Mouse (Mus musculus) gastrocnemius, postnatal 10 days (tissue): ENCODE results near the gene Chst15. TPM values are rescaled to one million over a fixed set of nuclear protein-coding genes. Genes with fewer than 3 reads are reported as not detected.

Experiments
- DNase-seq: peaks from one replicate; pipeline ENCODE4 v3.0.0; 2021; ENCODE audit warnings: mixed read lengths
- long read RNA-seq, 2 experiments: library from polyadenylated mRNA; stranded (forward); transcript quantifications; one replicate each; pipeline ENCODE4 v2.0.0; 2021
- total RNA-seq, 2 experiments: library from RNA; stranded (reverse); gene quantifications; 2 replicates each; pipeline ENCODE4 v1.2.3; 2021

Gene Chst15
- 10 to 100 TPM in 1 of 2 experiments, 1 to 10 TPM in 1; 8.8 to 10.2 TPM for total RNA-seq
- long read RNA-seq, experiment 1, full-length matches to known transcripts = 11 of 17 reads
- long read RNA-seq, experiment 1, partial matches to known transcripts = 2 of 17 reads
- long read RNA-seq, experiment 1, other reads (novel, unspliced or antisense) = 4 of 17 reads
- long read RNA-seq, experiment 2, full-length matches to known transcripts = 4 of 7 reads
- long read RNA-seq, experiment 2, partial matches to known transcripts = 0 of 7 reads
- long read RNA-seq, experiment 2, other reads (novel, unspliced or antisense) = 3 of 7 reads

- peak; percentile 29 for DNase-seq
Observed at GRCm38 (mm10) chr7:132317036-132317541, at the start of gene Chst15. Gene Chst15, minus strand, starts transcription at chr7:132317228.

- DNase-seq = no peak
Observed at GRCm38 (mm10) chr7:132365703-132366384, 48.8 kb upstream of the Chst15 start.

GRCm38 (mm10) chr7:132365111-132365510 lies 48.1 kb upstream of the Chst15 start:
- DNase-seq = no peak

GRCm38 (mm10) chr7:132364506-132364905 lies 47.5 kb upstream of the Chst15 start:
- no peak for DNase-seq

GRCm38 (mm10) chr7:132360336-132360735 lies 43.3 kb upstream of the Chst15 start:
- DNase-seq = no peak

- DNase-seq = no peak
Observed at GRCm38 (mm10) chr7:132358709-132359108, 41.7 kb upstream of the Chst15 start.

- DNase-seq = no peak
Observed at GRCm38 (mm10) chr7:132358250-132358649, 41.2 kb upstream of the Chst15 start.

GRCm38 (mm10) chr7:132357841-132358237 lies 40.8 kb upstream of the Chst15 start:
- no peak for DNase-seq

GRCm38 (mm10) chr7:132356881-132357840 lies 40.1 kb upstream of the Chst15 start:
- DNase-seq = no peak

- DNase-seq = no peak
Observed at GRCm38 (mm10) chr7:132356185-132356584, 39.2 kb upstream of the Chst15 start.

GRCm38 (mm10) chr7:132355767-132356166 lies 38.7 kb upstream of the Chst15 start:
- no peak for DNase-seq

- DNase-seq = no peak
Observed at GRCm38 (mm10) chr7:132349075-132349572, 32.1 kb upstream of the Chst15 start.

GRCm38 (mm10) chr7:132347273-132348045 lies 30.4 kb upstream of the Chst15 start:
- no peak for DNase-seq

GRCm38 (mm10) chr7:132345526-132346070 lies 28.6 kb upstream of the Chst15 start:
- DNase-seq = no peak

- DNase-seq = no peak
Observed at GRCm38 (mm10) chr7:132344606-132345005, 27.6 kb upstream of the Chst15 start.

- DNase-seq = no peak
Observed at GRCm38 (mm10) chr7:132343900-132344299, 26.9 kb upstream of the Chst15 start.

GRCm38 (mm10) chr7:132343146-132343545 lies 26.1 kb upstream of the Chst15 start:
- DNase-seq = no peak

GRCm38 (mm10) chr7:132339041-132339839 lies 22.2 kb upstream of the Chst15 start:
- no peak for DNase-seq

- no peak for DNase-seq
Observed at GRCm38 (mm10) chr7:132338350-132338749, 21.3 kb upstream of the Chst15 start.

GRCm38 (mm10) chr7:132337268-132337917 lies 20.4 kb upstream of the Chst15 start:
- DNase-seq = no peak
